Mouse (Mus musculus) cerebellum, adult 8-10 months (tissue): Measurements from ENCODE around the gene Zfp788.
"Not testable (repeated sequence)": the region's sequence is repeated elsewhere in the genome, so short reads cannot be mapped to it uniquely, and the experiment has no call there.

Source experiments
- DNase-seq: peaks from one replicate; pipeline ENCODE4 v3.0.0; 2022

Zfp788 gene

DNA sequence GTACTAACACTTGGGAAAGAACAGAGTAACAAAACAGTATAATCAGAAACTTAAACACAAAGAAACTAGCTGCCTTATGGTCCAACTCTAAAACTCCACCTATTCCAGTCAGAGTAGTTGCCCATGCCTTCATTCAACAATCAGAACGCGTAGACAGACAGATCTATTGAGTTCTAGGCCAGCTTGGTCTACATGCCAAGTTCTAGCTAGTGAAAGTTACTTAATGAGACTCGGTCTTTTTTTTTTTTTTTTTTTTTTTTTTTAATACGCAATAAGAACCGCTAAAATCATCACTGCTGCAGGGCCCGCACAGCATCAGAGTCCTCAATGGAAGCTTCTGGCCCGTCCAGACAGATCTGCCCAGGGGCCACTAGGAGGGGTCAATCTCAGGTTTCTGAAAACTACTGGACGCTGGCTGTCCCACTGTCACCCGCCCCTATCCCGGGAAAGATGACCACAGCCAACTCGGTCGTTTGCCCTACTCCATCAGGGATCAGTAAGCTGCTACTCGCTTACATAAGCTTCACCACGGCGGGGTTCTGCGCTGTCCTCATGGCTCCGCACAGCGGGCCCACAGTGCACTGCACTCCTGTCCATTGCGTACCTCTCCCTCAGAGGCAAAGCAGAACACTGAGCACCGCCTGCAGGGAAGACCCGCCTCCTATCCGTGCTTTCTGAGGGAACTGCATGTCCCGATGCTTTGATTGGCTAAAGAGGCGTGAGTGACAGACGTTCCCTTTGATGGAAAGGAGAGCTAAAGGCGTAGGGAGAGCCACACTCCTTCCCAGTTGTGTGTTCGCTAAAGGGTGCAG is at the start of gene Zfp788:
TSS of gene Zfp788 (plus strand) at position 795 of the 812 bp plus-strand sequence.
- DNase-seq = peak; percentile 94

DNA sequence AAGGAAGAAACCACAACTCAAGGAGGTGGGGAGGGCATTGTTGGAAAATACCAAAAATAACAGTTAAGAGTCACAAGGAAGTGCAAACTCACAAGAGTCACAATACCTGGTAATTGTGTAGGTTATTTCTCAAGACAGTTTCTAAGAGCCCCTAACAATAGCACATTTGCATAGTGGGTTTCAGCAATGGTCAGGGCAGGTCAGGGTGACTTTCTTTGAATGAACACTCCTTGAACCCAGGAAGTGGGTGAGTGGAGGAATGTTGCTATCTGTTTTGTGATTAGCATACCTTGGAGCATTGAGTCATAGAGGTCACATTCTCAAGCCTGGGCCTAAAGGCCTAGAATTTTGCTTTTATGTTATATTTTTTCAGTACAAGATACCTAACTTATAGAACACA is 45.2 kb upstream of the Zfp788 start:
- not testable (repeated sequence) for DNase-seq

DNA sequence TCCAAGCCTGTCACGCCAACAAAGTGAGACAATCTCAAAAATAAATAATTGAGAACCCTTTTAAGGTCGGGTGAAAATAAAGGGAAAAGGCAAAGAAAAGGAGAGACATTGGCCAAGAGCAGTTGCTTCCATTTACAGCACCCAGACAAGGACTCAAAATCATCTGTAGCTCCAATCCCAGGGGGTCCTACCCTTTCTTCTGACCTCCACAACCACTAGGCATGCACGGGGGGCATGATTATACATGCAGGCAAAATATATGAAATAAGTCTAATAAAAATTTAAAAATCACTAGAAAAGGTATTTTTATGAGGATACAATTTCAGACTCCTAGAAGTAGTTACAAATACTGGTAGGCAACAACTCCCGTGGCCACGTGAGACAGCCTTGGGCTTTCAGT is 34.4 kb upstream of the Zfp788 start:
- DNase-seq = no peak

DNA sequence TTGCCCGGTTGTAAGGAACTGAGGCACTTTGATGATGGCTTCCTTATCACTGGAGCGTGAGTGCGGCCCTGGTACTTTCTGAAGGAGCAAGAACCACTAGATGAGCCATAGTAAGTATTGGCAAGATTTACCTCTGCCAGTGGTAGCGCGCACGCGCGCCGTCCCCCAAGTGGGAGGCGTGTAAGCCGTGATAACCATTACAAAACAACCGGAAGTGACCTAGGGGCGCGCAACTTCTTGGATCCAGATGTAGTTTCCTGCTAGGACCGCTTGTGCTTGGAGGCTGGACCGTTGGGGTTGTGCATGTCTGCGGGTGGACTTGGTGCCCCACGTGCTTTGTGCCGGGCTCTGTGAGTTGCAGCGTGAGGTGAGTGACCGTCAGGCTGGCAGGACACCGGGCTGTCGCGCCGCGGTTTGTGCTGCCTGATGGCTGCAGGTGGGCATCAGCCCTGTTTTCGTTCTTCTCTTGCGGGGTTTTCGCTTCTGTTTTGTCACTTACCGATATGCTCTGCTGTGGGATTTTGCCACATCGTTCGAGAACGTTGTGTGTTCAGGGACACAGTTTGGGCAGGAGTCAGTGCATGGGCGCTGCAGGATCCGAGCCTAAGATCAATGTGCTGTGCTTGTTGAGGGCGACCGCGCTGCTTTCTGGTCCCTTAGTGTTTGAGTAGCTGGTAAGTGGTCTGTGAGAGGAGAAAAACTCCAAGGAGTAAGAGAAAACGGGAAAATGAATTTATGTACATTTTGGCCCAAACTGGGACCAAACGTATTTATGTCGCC is 33.8 kb upstream of the Zfp788 start, which contains the start of gene 2610021A01Rik:
TSS of gene 2610021A01Rik (plus strand) at position 197 of the 780 bp plus-strand sequence.
- DNase-seq = peak; percentile 79

DNA sequence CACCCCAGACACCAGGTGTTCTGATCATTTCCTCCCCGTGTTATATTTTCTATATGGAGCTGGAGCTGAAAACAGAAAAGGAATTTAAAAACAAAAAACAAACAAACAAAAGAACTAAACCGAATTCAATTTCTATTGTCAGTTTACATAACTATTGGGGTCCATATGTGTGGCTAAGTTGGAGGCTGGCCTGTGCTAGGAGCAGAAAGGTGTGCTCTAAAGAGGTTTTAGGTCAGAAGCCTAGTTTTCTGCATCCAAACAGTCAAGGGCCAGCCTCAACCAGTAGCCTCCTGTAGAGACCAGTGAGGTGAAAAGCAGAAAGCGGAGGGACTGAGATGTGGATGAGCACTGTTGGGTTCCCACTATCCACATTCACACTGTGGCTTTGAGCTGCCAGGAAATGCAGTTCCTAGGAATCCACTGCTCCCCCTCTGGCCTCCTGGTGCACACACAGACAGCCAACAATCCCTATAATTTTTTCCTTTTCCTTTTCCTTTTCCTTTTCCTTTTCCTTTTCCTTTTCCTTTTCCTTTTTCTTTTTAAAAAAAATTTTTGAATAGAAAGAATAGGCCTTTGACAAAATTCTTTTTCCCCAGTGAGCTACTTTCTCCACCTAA is 33.0 kb upstream of the Zfp788 start:
- DNase-seq = no peak

DNA sequence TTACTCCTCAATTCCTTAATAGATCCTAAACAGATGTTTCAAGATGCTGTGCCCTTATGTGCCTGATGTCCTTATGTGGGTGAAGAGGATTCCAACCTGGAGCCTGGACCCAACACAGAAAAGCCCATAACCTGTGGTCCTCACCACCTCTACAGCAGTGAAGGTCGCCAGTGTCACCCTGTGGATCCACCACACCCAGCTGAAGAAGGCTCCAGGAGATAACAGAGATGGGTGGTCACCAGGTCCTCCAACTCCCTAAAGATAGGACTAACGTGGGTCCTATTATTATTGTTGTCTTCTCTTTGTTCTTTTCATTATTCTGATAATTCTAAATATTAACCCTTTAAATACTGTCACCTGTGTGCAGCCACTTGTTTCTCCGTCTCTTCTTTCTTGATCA is 21.3 kb upstream of the Zfp788 start:
- DNase-seq = no peak

DNA sequence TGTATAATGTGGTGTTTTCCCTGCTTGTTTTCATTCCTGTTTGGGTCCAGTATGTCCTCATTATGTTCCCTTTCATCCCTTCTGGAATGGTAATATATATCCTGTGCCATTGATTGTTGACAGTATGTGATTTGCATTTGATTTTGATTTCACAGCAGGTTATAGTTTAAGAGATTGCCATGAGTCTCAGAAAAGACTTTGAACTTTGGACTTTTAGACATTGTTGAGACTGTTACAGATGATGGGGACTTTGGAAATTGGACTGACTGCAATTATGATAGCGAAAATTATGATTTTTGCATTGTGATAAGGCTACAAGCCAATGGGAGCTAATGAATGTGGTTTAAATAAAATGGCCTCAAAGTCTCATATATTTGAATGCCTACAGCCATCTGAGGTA is 16.8 kb upstream of the Zfp788 start:
- DNase-seq = not testable (repeated sequence)

DNA sequence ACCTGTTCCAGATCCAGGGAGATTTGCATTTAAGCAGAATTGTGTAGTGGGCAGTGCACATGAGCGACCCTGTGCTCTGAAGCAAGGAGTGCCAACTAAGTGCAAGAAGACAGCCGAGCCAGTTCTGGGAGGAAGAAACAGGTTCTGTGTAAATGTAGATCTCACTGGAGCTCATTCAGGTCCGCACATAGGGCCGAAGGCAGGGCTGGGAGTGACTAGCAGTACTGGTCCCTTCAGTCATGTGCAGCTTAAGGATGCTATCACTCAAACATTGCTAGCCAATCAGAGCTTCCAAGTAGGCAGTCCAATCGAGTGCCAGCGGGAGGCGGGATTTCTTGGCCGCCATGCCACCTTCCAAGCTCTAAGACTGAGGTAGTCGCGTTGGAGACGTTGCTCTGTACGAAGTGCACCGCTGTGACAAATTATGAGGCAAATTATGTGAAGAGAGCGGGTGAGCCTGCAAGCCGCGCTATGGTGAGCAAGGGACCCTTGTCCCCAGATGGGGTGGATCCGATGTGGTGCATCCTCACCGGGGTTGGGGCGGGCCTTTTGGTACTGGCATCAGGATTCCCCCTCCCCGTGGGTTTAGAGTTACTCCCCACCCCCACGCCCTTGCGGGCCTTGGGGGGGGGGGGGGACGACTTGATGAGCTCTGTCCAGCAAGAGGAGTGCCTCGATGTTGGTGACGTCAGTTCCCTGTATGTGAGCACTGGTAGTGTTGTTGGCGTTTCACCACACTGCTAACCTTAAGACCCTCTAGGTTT is 400 bp downstream of the Zfp788 start:
- DNase-seq = peak; percentile 94

DNA sequence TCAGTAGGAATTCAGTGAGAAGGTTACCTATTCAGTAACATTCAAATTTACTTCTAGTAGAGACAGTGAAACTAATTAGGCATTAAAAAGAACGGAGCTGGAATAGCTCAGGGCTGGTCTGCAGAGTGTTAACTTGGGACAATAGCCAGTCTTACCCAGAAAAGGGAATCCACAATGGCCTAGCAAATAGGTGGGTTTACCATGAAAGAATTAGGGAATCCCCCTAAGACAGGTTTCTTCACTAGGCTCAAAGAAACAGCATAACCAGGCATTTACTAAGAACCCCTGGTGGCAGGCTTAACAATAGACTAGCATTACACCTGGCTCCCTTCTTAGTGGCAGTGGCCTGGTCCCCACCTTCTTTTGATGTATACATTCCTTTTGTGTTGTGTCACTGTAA is 41.3 kb downstream of the Zfp788 start:
- DNase-seq = not testable (repeated sequence)
